Mouse (Mus musculus) liver, adult 2 months (tissue): ENCODE measurements at regions not wholly inside any gene's neighbourhood (a gene's known extent, or its start where the extent isn't known, plus 50 kb on each side); places are given as distances from the start of the nearest gene placed in this dataset.
"Not testable (repeated sequence)": the region's sequence is repeated elsewhere in the genome, so short reads cannot be mapped to it uniquely, and the experiment has no call there.

Experiments used
- CTCF ChIP-seq: fragments of 200-500 bp; IDR thresholded peaks from 2 replicates; pipeline ENCODE4 v1.5.1; 2011; ENCODE audit warnings: low read depth, low read length, control low read depth
- POLR2A ChIP-seq: fragments of 200-500 bp; IDR thresholded peaks from 2 replicates; pipeline ENCODE4 v1.6.1; 2011; ENCODE audit warnings: low read length, control low read depth; ENCODE audit not compliant: insufficient read depth; ENCODE audit errors: extremely low read depth

DNA sequence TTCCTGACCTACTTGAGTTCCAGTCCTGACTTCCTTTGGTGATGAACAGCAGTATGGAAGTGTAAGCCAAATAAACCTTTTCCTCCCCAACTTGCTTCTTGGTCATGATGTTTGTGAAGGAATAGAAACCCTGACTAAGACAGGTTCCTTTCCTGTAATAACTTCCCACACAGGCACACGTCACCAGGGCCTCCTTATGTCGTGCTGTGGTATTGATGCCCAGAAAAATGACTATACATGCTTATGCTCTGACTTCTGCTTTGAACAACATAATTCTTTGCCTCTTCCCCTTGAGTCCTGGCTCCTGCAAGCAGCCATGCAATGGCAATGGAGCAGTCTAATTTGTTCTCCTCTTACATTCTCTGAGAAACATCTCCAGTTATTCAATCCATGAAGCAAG, 151.5 kb downstream of the BC067074 start:
- TF ChIP-seq CTCF, POLR2A: not testable (repeated sequence)
